Mouse (Mus musculus): Measurements from ENCODE around the gene Pax5. TPM values are rescaled to one million over a fixed set of nuclear protein-coding genes. Genes with fewer than 3 reads are reported as not detected.

Gene Pax5
- total RNA-seq, 2 experiments from 2014 or later, result 0.14 to 0.37 TPM

DNA sequence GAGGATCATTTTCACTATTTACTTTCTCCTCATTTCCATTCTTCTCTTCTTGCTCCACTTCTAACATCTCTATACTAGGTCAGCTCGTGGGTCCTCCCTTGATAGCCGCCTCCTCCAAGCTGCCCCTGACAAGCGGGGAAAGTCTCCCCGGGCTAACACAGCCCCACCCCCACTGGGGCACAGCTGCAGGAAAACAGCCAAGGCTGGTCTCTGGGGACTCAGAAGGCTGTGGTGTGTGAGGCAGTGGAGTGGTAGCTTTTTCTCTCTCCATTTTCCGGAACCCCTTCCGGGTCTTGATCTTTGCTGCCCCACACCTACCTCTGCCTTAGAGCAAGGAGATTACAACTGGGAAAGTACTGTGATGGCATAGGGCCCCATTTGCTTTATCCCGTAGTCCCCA lies 4.3 kb downstream of the Pax5 start:
- DNase-seq (ENCODE audit: low spot score in 2 of 2), result no peak

DNA sequence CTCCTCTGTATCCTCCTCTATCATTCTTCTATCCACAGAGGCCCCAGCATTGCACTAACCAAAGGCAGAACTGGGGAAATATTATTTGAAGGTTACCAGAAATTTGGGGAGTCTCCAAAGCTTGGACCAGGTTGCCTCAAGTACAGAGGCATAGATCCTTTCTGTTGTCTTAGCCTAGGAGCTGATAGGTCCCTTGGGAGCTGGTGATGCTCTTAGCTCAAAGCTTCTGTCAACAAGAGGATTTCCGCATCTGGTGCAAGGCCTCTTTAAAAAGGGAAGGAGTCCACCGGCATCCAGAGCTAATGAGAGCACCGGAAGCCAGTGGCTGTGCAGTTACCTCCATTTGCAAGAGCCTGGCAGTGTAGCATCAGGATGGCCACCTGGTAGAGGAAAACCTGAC lies 5.1 kb downstream of the Pax5 start:
- DNase-seq (ENCODE audit: low spot score in 2 of 2), result no peak

DNA sequence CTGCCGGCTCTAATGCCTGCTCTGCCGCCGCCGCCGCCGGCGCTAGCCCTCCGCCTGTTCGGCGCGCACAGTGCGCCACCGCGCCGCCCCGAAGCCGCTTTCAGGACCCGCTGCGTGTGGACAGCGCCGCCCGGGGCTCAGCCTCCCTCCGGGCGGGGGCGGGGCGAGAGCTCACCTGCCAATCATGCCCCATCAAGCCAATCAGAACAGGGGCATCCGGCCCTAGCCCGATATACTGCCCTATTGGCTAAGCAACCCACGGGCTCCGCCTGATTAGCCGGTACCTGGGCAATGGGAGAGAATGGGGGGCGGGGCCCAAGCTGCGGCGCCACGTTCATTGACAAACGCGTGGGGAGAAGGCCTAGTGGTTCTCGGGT lies 5.9 kb downstream of the Pax5 start:
- DNase-seq (ENCODE audit: low spot score in 2 of 2), result peak; percentile 60 to 83

DNA sequence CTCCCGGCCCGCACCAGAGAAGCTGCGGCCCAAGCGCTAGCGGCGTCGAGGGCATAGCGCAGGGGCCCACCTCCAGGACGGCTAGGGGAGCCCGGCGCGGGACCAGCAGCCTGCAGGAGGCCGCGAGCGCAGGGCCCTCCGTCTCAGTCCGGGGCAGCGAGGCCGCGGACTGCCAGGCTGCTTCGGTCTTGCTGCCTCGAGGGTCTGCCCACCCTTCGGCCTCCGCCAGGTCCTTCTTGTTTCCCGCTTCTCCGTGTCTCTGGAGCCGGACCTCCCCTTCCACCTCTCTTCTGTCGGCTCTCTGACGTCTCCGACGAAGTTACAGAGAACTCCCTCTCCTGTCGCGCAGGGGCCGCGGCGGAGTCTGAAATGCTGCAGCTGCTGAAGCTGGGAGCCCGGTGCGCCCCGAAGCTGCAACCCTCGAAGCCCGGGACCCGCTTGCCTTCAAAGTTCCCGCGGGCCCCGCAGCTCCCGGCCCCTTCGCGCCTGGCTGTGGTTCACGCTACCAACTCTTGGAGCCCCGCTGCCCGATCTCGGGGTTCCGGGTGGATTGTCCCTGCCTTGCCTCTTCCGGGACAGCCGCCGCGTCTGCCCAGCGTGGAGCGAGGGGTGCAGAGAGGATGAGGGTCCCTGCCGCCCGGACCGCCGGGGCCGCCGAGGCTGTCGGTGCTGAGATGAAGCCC lies 6.5 kb downstream of the Pax5 start:
- DNase-seq (ENCODE audit: low spot score in 2 of 2), result no peak

DNA sequence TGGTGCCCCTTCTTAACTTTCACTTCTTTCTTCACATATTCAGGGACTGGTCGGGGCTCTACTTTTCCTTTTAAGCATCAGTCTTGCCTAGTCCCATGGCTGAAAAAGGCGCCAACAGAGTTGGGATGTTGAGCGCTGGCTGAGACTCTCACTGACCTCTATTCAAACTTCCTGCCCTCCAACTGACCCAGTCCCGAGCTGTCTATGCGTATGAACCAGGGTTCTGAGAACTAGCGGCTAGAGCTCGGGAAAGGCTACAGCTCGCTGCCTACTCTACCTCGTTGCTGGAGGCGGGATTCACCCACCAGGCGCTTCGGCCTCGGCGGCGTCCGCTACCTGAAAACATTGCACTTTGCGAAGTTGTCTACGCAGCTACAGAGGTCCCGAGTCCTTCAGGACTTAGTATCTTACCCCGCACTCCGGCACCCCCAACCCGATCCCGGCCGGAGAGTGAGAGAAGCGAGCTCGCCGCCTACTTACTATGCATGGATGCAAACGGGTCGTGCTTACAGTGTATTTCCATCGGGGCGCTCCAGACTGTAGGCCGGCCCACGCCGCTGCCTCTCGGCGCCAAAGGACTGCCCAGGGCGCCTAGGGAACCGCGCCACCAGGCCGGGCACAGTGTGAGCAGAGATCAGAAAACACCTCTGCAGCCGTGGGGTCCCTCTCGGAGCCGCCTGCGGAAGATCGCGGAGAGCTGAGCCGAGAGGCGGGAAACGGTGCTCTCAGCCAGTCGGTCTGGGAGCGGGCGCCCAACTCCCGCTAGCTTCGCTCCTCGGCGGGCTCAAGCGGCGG lies 7.2 kb downstream of the Pax5 start:
- no peak for DNase-seq (ENCODE audit: low spot score in 2 of 2)

DNA sequence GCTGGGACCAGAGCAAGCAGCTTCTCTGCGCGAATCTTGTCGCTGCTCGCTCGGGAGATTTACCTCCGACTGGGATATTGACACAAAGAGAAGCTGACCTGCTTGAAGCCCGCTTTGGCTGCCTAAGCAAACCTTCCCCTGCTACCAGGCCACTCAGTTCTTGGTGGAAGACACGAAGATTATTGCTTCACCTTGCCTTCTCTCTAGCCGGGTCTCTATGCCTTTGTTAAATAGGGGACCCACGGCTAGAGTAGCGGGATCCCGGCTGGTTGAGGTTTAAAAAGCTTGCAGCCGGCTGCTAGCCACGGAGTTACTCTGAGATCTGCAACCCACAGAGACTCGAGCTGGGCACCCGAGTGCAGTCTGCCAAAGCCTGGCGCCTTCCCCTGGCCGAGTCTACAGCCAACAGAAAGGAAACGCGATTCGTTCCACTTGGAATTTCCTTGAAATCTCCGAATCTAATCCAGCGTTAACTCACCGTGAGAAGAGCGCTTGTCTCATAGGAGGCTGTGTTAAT lies 8.2 kb downstream of the Pax5 start:
- DNase-seq (ENCODE audit: low spot score in 2 of 2), result no peak

DNA sequence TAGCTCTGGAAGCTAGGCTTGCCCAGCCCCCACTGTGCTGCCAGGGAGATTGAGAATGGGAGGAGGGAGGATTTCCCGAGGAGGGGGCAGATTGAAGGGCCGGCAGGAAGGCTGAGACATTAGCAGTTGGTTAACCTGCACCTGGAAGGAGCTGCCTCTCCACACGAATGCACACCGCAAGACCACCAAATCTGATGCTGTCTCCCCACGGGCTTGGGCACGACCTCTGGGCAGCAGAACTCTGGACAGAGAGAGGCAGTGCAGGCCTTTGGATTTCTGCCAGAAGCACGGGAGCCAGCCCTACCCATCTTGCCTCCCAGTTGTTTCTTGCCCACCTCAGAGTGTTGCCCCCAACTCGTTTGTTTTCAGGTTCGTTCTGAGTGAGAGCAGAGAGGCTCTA lies 8.8 kb downstream of the Pax5 start:
- DNase-seq (ENCODE audit: low spot score in 2 of 2), result no peak

DNA sequence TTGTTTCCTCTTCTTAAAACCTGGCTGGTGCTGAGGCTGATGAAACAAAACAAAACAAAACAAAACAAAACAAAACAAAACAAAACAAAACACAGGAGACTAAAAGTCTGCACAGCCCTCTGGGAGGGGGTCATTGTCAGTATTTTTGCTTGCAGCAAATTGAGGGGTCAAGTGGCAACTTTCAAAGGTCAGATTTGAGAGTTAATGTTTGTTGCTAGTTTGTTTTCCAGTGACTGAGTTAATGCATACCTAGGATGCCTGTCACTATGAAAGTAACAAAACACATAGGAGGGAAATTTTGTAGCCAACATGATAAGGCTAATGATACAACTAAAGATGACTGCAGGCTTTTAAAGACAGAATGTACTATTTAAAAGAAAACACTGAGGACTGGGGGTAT lies 13.6 kb downstream of the Pax5 start:
- DNase-seq (ENCODE audit: low spot score in 2 of 2), result no peak

DNA sequence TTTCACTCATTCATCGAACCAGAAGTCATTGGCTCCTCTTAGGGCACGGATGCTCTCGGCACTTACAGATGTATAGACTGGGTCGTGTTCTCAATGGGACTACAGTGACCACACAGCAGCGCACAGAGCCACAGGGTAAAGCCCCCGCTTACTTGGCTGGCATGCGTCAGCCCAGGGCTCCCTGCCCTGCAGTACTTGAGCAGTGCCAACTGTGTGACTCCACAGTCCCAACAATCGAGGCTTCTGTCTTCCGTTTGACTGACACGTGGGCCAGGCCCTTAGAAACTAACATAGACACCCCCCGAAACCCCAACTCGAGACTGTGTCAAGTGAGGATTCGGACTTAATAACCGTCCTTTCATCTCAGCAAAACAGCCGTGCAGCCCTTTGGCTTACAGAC lies 15.9 kb downstream of the Pax5 start:
- no peak for DNase-seq (ENCODE audit: low spot score in 2 of 2)

DNA sequence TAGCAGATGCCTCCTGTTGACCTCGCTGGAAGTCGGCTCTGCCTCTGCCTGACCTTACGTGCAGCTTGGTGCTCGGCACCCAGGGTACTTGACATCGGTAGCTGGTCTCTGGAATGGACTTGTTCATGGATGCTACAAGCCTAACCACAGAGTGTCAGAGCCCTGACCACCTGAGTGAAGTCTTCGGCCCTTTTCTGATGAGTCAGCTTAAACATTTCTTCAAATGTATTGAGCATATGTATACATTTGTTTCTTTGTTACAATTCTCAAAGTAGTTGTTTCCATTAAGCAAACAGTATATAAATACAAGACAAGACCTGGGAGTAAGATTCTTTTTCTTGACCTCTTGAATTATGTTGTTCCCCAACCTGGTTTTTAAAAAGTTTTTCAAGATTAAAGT lies 24.7 kb downstream of the Pax5 start:
- no peak for DNase-seq (ENCODE audit: low spot score in 2 of 2)

DNA sequence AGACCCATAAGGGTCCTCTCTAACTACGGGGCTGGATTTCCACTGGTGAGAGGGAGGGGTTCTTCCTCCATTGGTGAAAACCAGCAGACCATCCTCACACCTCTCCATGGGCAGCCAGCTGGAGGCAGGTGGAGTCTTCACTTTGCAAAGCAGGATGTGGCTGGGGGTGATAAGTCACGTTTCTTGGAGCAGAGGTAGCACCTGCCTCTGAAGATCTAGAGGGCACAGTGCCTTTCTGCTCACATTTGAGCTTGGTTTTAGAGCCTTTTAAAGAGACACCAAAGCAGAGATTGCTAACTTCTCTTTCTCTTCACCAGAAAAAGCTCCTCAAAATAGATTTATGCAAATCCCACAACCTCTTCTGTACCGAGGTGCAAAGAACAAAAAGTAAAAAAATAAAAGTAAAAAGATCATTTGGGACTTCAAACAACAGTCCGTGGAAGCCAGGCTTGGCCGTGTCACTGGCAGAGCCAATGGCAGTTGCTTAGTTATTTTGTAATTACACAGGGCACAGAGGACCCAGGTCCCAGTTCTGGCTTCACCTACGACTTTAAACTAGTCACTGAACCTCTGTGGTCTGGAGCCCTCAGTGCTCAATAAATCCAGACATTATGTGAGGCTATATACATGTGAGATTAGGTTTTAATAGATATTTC lies 29.9 kb downstream of the Pax5 start:
- DNase-seq (ENCODE audit: low spot score in 2 of 2), result no peak

DNA sequence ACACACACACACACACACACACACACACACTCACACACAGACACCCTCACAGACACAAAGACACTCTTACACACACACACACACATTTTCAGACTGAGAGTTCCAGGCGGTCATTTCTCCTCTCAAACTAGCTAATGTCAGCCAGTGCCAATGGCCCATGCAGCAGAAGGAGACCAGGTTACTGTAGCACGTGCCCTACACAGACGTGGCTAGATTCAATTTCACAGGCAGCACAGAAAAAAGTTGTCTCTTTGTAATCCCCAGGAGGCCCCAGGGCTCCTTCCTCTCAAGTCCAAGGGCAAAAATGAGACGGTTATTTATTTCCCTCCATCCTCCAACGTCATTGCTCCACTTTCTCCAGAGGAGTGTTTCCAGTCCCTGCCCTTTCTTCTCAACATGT lies 31.6 kb downstream of the Pax5 start:
- no peak for DNase-seq (ENCODE audit: low spot score in 2 of 2)

DNA sequence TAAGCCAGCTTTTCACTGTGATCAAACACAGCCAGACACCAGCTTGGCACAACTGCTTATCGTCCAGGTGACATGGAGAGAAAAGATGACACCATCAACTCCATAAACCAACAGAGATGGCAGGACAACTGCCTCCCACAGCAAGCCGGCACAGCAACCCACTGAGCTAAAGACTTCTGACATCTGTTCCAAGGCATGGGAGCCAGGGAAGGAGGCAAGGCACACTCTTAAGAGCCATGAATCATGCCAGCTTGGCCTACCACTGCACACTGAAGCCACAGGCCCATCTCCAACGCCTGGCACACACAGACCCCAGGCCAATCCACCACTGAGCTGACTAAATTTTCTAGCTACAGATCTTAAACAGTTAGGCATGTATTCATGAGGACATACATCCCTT lies 32.3 kb downstream of the Pax5 start:
- DNase-seq (ENCODE audit: low spot score in 2 of 2), result no peak

DNA sequence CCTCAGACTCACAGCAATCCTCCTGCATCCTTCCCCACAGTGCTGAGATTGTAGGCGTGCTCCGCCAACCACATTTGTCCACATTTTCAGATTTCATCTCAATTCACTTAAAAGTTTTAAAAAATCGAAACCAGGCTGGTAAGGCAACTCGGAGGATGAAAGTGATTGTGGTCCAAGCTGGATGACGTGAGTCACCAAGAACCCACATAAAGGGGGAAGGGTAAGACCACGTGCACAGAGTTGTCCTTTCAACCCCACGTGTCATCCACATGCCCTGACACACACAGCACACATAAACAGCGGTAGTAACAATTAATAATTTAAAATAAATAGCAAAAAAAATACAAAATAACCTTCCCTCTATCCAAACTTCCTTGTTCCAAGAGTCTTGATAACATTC lies 35.3 kb downstream of the Pax5 start:
- DNase-seq (ENCODE audit: low spot score in 2 of 2), result no peak

DNA sequence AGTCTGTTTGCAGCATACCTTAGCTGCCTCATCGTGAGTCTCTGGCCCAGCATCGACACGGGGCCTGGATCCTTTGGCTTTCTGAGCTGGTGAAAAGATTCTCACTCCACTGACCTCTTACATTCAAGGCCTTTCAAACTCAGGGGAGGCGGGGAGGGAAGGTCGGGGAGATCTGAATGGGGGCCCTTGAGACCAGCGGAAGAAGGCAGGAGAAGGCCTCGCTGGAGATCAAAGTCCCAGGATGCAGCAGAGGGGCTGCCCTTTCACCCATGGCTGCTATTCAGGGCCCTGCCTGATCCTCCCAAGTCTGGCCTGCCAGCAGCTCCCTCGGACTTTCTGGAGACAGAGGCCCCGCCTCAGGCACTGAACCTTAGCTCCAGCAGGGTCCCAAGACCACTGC lies 36.6 kb downstream of the Pax5 start:
- DNase-seq (ENCODE audit: low spot score in 2 of 2), result no peak

DNA sequence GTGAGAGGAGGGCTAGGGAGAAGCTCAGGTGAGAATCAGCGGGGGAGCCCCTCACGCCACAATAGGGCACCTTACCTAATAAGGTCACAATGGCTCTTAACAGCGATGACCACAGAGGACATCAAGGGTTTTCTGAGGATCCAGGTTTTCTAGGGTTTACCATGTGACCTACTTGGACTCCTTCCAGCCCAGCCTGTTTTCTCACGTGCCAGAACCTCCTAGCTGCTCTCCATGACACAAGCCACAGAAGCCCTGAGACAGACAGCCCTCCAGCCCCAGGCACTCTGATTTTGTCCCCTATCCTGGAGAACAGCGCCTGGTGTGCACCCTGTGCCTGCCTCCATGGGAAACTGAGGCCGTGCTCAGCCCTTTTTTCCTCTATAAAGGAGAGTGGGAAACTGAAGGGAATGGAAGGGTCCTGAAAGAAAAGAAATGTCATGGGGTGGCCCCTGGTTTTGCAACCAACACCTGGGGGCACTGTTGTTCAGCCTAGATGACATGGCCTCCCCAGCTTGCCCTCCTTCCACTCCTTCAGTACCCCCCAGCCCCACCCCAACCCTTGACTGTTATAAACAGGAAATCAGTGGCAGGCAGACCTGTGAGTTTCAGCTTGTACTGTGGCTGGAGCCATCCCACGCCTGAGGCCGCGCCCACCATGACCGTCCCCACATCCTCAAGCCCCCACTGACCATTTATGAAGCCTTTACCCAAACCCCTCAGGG lies 37.9 kb downstream of the Pax5 start:
- DNase-seq (ENCODE audit: low spot score in 2 of 2), result no peak

DNA sequence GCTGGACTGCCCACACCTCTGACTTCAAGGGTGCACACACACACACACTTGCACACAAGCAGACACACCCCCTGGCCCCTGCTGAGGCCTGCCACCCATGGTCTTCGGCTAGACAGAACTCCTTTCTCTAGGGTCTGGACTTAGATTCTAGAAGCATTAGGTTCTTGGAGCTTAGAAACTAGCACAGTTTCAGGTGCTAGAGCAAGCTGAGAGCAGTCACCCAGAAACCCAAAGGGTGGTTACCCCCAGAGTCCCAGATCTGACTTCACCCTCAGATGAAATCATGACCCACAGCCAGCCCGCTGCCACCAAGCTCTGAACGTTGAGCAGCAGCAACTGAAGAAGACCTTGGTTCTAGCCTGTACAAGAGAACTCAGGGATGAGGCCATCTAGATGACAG lies 38.8 kb downstream of the Pax5 start:
- no peak for DNase-seq (ENCODE audit: low spot score in 2 of 2)

DNA sequence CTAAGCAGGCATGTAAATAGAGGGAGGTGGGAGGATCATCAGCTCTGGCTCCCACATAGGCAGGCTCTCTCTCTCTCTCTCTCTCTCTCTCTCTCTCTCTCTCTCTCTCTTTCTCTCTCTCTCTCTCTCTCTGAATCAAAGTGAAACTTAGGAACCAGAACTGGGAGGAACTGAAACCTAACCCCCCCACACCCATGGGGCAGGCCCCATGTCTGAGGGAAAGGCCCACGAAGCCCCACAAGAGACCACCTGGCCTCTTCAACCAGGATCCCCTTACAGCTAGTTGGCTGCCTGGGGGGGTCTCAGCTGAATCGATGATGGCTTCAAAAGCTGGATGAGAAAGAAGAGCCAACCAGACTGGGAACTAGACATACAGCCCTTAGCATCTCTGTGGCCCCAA lies 39.3 kb downstream of the Pax5 start:
- DNase-seq (ENCODE audit: low spot score in 2 of 2), result no peak

DNA sequence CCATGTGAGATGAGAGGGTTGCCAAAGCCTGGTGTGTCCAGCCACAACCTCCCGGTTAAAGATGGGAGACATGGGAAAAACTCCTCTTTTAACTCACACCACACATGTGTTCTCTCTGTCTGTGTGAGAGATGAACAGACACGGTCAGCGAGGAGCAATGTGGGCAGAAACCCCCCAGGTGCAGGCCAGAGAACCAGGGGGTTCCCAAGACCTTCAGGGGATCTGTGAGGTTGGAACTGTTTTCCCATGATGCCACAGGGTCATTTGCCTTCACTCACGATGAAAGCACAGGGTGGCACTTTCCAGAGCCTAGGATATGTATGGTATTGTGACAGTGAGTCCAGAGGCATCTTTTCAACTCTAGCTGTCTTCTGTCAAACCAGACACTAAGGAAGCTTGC lies 39.9 kb downstream of the Pax5 start:
- no peak for DNase-seq (ENCODE audit: low spot score in 2 of 2)

DNA sequence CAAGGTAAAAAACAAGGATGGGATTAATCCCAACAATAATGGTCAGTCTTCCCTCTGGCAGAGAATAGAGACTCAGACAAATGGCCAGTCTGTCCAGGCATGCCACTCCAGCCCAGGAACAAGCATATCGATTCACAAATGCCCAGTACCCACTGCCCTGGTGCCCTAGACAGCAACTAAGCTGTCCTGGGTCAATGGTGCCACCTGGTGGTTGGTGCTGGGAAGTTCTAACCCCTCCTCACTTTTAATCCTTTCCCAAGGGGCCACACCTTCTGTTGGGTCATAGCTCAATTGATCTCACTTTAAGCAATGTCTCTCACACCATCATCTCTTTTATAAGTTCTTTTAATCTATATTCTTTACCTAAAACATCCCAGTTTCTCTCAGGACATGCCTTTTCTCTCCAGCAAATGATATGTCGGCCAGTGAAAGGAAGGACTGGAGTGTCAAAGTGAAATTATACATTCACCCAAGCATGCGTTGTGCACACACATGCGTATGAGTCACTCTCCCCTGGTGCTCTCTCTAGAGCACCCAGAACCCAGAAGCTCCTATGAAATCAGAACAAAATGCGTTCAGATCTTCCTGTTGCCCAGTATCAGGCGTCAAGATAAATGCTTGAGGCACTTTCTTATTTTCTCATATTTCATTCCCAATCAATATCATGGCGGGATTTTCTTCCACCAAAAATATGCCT lies 40.7 kb downstream of the Pax5 start:
- DNase-seq (ENCODE audit: low spot score in 2 of 2), result no peak

DNA sequence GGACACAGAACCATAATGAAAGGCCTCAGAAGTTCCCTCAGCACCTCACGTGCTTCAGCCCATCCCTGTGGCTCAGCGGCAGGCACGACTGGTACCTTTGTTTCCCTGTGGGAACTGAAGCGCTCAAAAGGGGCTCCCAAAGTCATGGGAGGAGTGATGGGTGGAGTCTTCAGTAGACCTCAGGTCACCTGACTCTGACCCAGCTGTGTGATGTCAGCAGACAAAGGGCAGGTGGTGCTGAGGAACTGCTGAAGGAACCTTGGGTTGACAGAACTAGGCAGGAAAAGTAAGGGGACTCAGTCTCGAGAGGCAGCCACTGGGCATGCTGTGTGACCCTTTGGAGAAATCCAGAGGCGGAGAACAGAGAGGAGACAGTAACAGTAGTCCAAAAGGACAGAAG lies 41.7 kb downstream of the Pax5 start:
- no peak for DNase-seq (ENCODE audit: low spot score in 2 of 2)
